Mouse (Mus musculus): Measurements from ENCODE around the gene Sult6b2. TPM values are rescaled to one million over a fixed set of nuclear protein-coding genes. Genes with fewer than 3 reads are reported as not detected.

The Sult6b2 gene
- polyA plus RNA-seq, 1 experiment from 2014 or later, result not detected

DNA sequence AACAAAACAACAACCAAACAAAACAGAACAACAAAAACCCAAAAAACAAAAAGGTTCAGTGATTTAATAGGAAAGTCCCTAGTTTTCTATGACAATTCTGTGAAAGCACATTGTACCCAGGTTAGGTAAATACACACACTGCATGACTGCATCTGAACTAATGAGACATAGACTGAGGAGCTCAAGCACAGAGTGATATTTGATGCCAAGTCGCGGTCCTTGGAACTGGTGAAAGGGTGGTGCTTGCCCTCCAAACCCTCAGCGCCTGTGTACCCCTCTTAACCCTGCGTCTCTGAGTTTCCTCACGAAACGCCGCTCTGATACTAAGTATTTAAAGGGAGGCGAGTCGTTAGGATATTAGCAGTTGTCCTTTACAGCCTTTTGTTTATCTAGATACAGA, 37.0 kb downstream of the Sult6b2 start:
- 0 out of 2 replicates have a peak, but pooled peaks cover 11% of the 10 kb centered on the region for H3K4me1 ChIP-seq
- no peak overlapping the region for H3K4me3 ChIP-seq
- no peaks in the 10 kb centered on the region for H3K27me3 ChIP-seq (replicated peaks)
- no peak overlapping the region for H3K4me2 ChIP-seq
- H3K9ac ChIP-seq, result no peak overlapping the region
- H3K27ac ChIP-seq, result no peak overlapping the region
- peaks cover 99% of the 10 kb centered on the region for H3K36me3 ChIP-seq
- 92% methylated on average over 9 of the region's 9 CpGs for WGBS (ENCODE audit: insufficient replicate concordance)
- H3K9me3 ChIP-seq (replicated peaks), result no peaks in the 10 kb centered on the region
- no peak for ATAC-seq

- no peak overlapping the region for H3K4me3 ChIP-seq
Observed at GRCm38 (mm10) chr6:142764933-142765332, 39.4 kb downstream of the Sult6b2 start.

GRCm38 (mm10) chr6:142759633-142760032, 44.7 kb downstream of the Sult6b2 start:
- Histone ChIP-seq H3K4me1 (peaks cover 53% of the 10 kb centered on the region), H3K4me2 (peak overlapping the region; percentile 78), H3K4me3 (peak overlapping the region; percentile 96; the same call in 1 of the 2 replicates), H3K27ac (no peak overlapping the region), H3K9me3 (replicated peaks) (no peaks in the 10 kb centered on the region), H3K27me3 (replicated peaks) (0 out of 2 replicates have a peak, but pooled peaks cover 6% of the 10 kb centered on the region), H3K36me3 (peaks cover 64% of the 10 kb centered on the region), H3K9ac (0 out of 2 replicates have a peak overlapping the region, but pooled peaks have one; percentile 8)
- WGBS (ENCODE audit: insufficient replicate concordance), result 92% methylated on average over 2 of the region's 2 CpGs
- no peak for ATAC-seq

More at GRCm38 (mm10) chr6:142764933-142765332, 39.4 kb downstream of the Sult6b2 start:
- WGBS (ENCODE audit: insufficient replicate concordance), result 85% methylated on average over 2 of the region's 2 CpGs
- Histone ChIP-seq H3K36me3 (peaks cover 100% of the 10 kb centered on the region), H3K9ac (no peak overlapping the region), H3K4me1 (peaks cover 28% of the 10 kb centered on the region), H3K27ac (no peak overlapping the region), H3K27me3 (replicated peaks) (no peaks in the 10 kb centered on the region), H3K9me3 (replicated peaks) (no peaks in the 10 kb centered on the region), H3K4me2 (no peak overlapping the region)
- ATAC-seq, result no peak

GRCm38 (mm10) chr6:142758562-142758961, 45.7 kb downstream of the Sult6b2 start:
- ATAC-seq, result no peak
- Histone ChIP-seq H3K27ac (peak overlapping the region; percentile 100), H3K4me1 (peaks cover 61% of the 10 kb centered on the region), H3K4me3 (peak overlapping the region; percentile 96), H3K36me3 (peaks cover 54% of the 10 kb centered on the region), H3K9me3 (replicated peaks) (no peaks in the 10 kb centered on the region), H3K4me2 (peak overlapping the region; percentile 78), H3K9ac (peak overlapping the region; percentile 99), H3K27me3 (replicated peaks) (0 out of 2 replicates have a peak, but pooled peaks cover 6% of the 10 kb centered on the region)
- 85% methylated on average over 6 of the region's 6 CpGs for WGBS (ENCODE audit: insufficient replicate concordance)

- Histone ChIP-seq H3K27ac (peak overlapping the region; percentile 100), H3K4me1 (peaks cover 67% of the 10 kb centered on the region), H3K9ac (peak overlapping the region; percentile 99), H3K36me3 (peaks cover 48% of the 10 kb centered on the region), H3K4me3 (peak overlapping the region; percentile 96), H3K9me3 (replicated peaks) (no peaks in the 10 kb centered on the region), H3K27me3 (replicated peaks) (0 out of 2 replicates have a peak, but pooled peaks cover 6% of the 10 kb centered on the region), H3K4me2 (peak overlapping the region; percentile 78)
- WGBS (ENCODE audit: insufficient replicate concordance), result 63% methylated on average over 6 of the region's 6 CpGs
- ATAC-seq, result no peak
Observed at GRCm38 (mm10) chr6:142757976-142758375, 46.3 kb downstream of the Sult6b2 start.

- H3K9me3 ChIP-seq (replicated peaks), result no peaks in the 10 kb centered on the region
- H3K4me2 ChIP-seq, result peak overlapping the region; percentile 78
- peaks cover 43% of the 10 kb centered on the region for H3K36me3 ChIP-seq
- peak; percentile 82 for ATAC-seq
- WGBS (ENCODE audit: insufficient replicate concordance), result 3% methylated on average over 10 of the region's 10 CpGs
- H3K27ac ChIP-seq, result peak overlapping the region; percentile 100
- peak overlapping the region; percentile 96 for H3K4me3 ChIP-seq
- H3K9ac ChIP-seq, result peak overlapping the region; percentile 99
- 0 out of 2 replicates have a peak, but pooled peaks cover 6% of the 10 kb centered on the region for H3K27me3 ChIP-seq (replicated peaks)
- peaks cover 72% of the 10 kb centered on the region for H3K4me1 ChIP-seq
Observed at GRCm38 (mm10) chr6:142757334-142757965, 46.9 kb downstream of the Sult6b2 start.

GRCm38 (mm10) chr6:142756507-142757333, 47.6 kb downstream of the Sult6b2 start, which contains the start of gene Cmas:
Gene Cmas, plus strand, starts transcription at chr6:142756686.
- peak within 1 kb of the TSS; percentile 99 for H3K9ac ChIP-seq
- peak; percentile 89 for ATAC-seq
- H3K4me2 ChIP-seq, result peak within 1 kb of the TSS; percentile 78
- no peaks in the 10 kb centered on the region for H3K9me3 ChIP-seq (replicated peaks)
- WGBS (ENCODE audit: insufficient replicate concordance), result under 1% methylated on average over 68 of the region's 68 CpGs
- H3K27ac ChIP-seq, result peak within 1 kb of the TSS; percentile 100
- H3K4me1 ChIP-seq, result peaks cover 69% of the 10 kb centered on the region
- H3K4me3 ChIP-seq, result peak within 1 kb of the TSS; percentile 96
- 0 out of 2 replicates have a peak, but pooled peaks cover 6% of the 10 kb centered on the region for H3K27me3 ChIP-seq (replicated peaks)
- peaks cover 35% of the 10 kb centered on the region for H3K36me3 ChIP-seq

DNA sequence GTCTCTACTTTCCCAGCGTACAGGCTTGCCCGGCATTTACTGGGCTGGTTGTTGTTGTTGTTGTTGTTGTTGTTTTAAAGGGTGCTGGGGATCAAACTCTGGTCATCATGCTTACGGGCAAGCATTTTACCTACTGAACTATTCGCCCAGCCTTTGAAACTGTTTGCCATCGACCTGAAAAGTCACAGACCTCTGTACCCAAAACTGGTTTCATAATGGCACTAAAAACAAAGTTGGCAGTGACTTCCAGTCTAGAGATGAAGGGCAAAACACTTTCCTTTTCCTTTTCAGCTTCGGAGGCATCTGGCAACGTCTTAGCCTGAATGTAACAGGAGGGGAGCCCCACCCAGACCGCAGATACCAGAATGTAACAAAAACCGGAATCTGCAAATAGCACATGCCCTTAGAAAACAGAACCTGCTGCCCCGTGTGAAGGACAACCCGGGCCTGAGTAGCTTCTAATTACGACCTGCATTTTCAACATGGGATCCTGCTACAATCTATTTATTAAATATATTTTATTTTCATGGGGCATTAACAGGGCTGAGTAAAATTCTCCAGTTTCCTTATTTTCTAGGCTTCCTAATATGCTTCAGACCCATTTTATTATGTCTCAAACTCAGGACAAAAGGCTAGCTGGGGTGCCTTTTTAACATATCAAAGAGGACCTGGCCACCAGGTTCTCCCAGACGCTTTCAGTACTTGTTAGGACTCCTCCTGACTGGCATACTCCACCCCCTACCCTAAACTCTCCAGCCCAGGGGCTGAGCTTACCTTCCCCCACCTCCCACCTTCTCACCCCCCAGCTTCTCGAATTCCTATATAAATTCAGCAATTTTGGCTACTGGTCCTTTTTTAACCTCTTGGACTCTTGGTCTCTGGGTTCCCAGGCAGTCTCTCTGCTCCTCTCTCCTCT, 51.7 kb downstream of the Sult6b2 start:
- no peak for ATAC-seq
- no peaks in the 10 kb centered on the region for H3K9me3 ChIP-seq (replicated peaks)
- WGBS (ENCODE audit: insufficient replicate concordance), result 31% methylated on average over 14 of the region's 14 CpGs
- H3K4me3 ChIP-seq, result no peak overlapping the region
- peak overlapping the region; percentile 23 for H3K4me2 ChIP-seq
- H3K36me3 ChIP-seq, result no peaks in the 10 kb centered on the region
- 0 out of 2 replicates have a peak overlapping the region, but pooled peaks have one; percentile 14 for H3K9ac ChIP-seq
- H3K27me3 ChIP-seq (replicated peaks), result 0 out of 2 replicates have a peak, but pooled peaks cover 6% of the 10 kb centered on the region
- H3K4me1 ChIP-seq, result peaks cover 37% of the 10 kb centered on the region
- no peak overlapping the region; the same call in 1 of the 2 replicates for H3K27ac ChIP-seq

DNA sequence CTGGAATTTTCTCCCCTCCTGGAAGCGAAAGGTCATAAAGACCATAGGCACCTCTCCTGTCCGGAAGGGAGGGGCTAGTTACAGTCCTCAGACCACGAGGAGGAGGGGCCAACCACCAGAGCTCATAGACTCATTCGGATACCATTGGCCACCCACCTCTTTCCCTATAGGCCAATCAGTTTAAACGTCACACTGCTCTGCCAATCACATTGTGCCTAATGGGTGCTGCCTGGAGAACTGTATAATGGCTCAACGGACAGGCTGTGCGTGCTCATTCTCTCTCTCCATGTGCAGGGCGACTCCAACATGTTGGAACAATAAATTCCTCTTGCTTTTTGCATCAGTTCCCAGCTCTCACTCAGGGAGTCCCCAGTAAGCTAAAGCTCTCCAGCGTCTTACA, 52.9 kb downstream of the Sult6b2 start:
- 59% methylated on average over 9 of the region's 9 CpGs for WGBS (ENCODE audit: insufficient replicate concordance)
- no peaks in the 10 kb centered on the region for H3K9me3 ChIP-seq (replicated peaks)
- H3K4me2 ChIP-seq, result no peak overlapping the region
- no peaks in the 10 kb centered on the region for H3K36me3 ChIP-seq
- H3K4me1 ChIP-seq, result peaks cover 41% of the 10 kb centered on the region
- H3K27me3 ChIP-seq (replicated peaks), result 0 out of 2 replicates have a peak, but pooled peaks cover 6% of the 10 kb centered on the region
- H3K9ac ChIP-seq, result no peak overlapping the region
- H3K27ac ChIP-seq, result no peak overlapping the region
- H3K4me3 ChIP-seq, result no peak overlapping the region
- peak; percentile 25; the same call in 1 of the 2 replicates for ATAC-seq

- Histone ChIP-seq H3K4me3 (no peak overlapping the region), H3K4me2 (no peak overlapping the region), H3K9me3 (replicated peaks) (0 out of 2 replicates have a peak, but pooled peaks cover 3% of the 10 kb centered on the region), H3K27ac (no peak overlapping the region), H3K27me3 (replicated peaks) (no peaks in the 10 kb centered on the region), H3K9ac (no peak overlapping the region), H3K4me1 (peaks cover 24% of the 10 kb centered on the region), H3K36me3 (no peaks in the 10 kb centered on the region)
- WGBS (ENCODE audit: insufficient replicate concordance), result 32% methylated on average over 8 of the region's 8 CpGs
- no peak for ATAC-seq
Observed at GRCm38 (mm10) chr6:142748057-142748708, 56.1 kb downstream of the Sult6b2 start.
